Mouse (Mus musculus): Measurements from ENCODE around the gene Sdhb. TPM values are rescaled to one million over a fixed set of nuclear protein-coding genes. Genes with fewer than 3 reads are reported as not detected.

Gene Sdhb
- polyA plus RNA-seq, 1 experiment = 703 TPM

GRCm38 (mm10) chr4:140935643-140936042 is 25.4 kb upstream of the Sdhb start:
- TF ChIP-seq CTCF (conservative IDR thresholded peaks at IDR 0.05; ENCODE audit: insufficient read depth, insufficient read length, low read depth, low read length) (no peak), POLR2A (IDR thresholded peaks at IDR 0.05; ENCODE audit: low read depth, low read length) (no peak)
- DNase-seq = no peak
- Histone ChIP-seq H3K4me1 (ENCODE audit: control insufficient read depth, insufficient read depth, low read length) (no peaks in the 10 kb centered on the region), H3K27ac (ENCODE audit: insufficient read depth, low read depth, low read length) (no peak overlapping the region), H3K4me3 (ENCODE audit: insufficient read depth, low read depth, low read length) (no peak overlapping the region), H3K27me3 (replicated peaks; ENCODE audit: control insufficient read depth, insufficient read depth, low read length) (no peaks in the 10 kb centered on the region), H3K36me3 (ENCODE audit: control insufficient read depth, insufficient read depth, low read length) (no peaks in the 10 kb centered on the region)
- WGBS = 81% methylated on average over 9 of the region's 9 CpGs

- Histone ChIP-seq H3K4me3 (ENCODE audit: insufficient read depth, low read depth, low read length) (no peak overlapping the region), H3K36me3 (ENCODE audit: control insufficient read depth, insufficient read depth, low read length) (no peaks in the 10 kb centered on the region), H3K27me3 (replicated peaks; ENCODE audit: control insufficient read depth, insufficient read depth, low read length) (no peaks in the 10 kb centered on the region), H3K27ac (ENCODE audit: insufficient read depth, low read depth, low read length) (no peak overlapping the region), H3K4me1 (ENCODE audit: control insufficient read depth, insufficient read depth, low read length) (no peaks in the 10 kb centered on the region; the same call in 1 of the 2 replicates)
- 66% methylated on average over 12 of the region's 12 CpGs for WGBS
- TF ChIP-seq CTCF (conservative IDR thresholded peaks at IDR 0.05; ENCODE audit: insufficient read depth, insufficient read length, low read depth, low read length) (no peak), POLR2A (IDR thresholded peaks at IDR 0.05; ENCODE audit: low read depth, low read length) (no peak)
- DNase-seq = peak; percentile 66
Measured at GRCm38 (mm10) chr4:140944356-140944755, 16.6 kb upstream of the Sdhb start.

- TF ChIP-seq CTCF (conservative IDR thresholded peaks at IDR 0.05; ENCODE audit: insufficient read depth, insufficient read length, low read depth, low read length) (no peak), POLR2A (IDR thresholded peaks at IDR 0.05; ENCODE audit: low read depth, low read length) (no peak)
- H3K27me3 ChIP-seq (replicated peaks; ENCODE audit: control insufficient read depth, insufficient read depth, low read length) = no peaks in the 10 kb centered on the region
- H3K27ac ChIP-seq (ENCODE audit: insufficient read depth, low read depth, low read length) = no peak overlapping the region
- H3K4me1 ChIP-seq (ENCODE audit: control insufficient read depth, insufficient read depth, low read length) = no peaks in the 10 kb centered on the region; the same call in 1 of the 2 replicates
- DNase-seq = no peak
- WGBS = 79% methylated on average over 5 of the region's 5 CpGs
- no peak overlapping the region for H3K4me3 ChIP-seq (ENCODE audit: insufficient read depth, low read depth, low read length)
- H3K36me3 ChIP-seq (ENCODE audit: control insufficient read depth, insufficient read depth, low read length) = no peaks in the 10 kb centered on the region
Measured at GRCm38 (mm10) chr4:140944961-140945442, 16.0 kb upstream of the Sdhb start.

- Histone ChIP-seq H3K4me3 (ENCODE audit: insufficient read depth, low read depth, low read length) (no peak overlapping the region), H3K4me1 (ENCODE audit: control insufficient read depth, insufficient read depth, low read length) (no peaks in the 10 kb centered on the region; the same call in 1 of the 2 replicates), H3K27ac (ENCODE audit: insufficient read depth, low read depth, low read length) (no peak overlapping the region), H3K36me3 (ENCODE audit: control insufficient read depth, insufficient read depth, low read length) (no peaks in the 10 kb centered on the region), H3K27me3 (replicated peaks; ENCODE audit: control insufficient read depth, insufficient read depth, low read length) (no peaks in the 10 kb centered on the region)
- no peak for DNase-seq
- 93% methylated on average over 4 of the region's 4 CpGs for WGBS
- TF ChIP-seq CTCF (conservative IDR thresholded peaks at IDR 0.05; ENCODE audit: insufficient read depth, insufficient read length, low read depth, low read length) = no peak
- no peak for TF ChIP-seq POLR2A (IDR thresholded peaks at IDR 0.05; ENCODE audit: low read depth, low read length)
Measured at GRCm38 (mm10) chr4:140945571-140945970, 15.4 kb upstream of the Sdhb start.

- Histone ChIP-seq H3K36me3 (ENCODE audit: control insufficient read depth, insufficient read depth, low read length) (no peaks in the 10 kb centered on the region), H3K27ac (ENCODE audit: insufficient read depth, low read depth, low read length) (no peak overlapping the region), H3K4me3 (ENCODE audit: insufficient read depth, low read depth, low read length) (no peak overlapping the region), H3K4me1 (ENCODE audit: control insufficient read depth, insufficient read depth, low read length) (no peaks in the 10 kb centered on the region; the same call in 1 of the 2 replicates), H3K27me3 (replicated peaks; ENCODE audit: control insufficient read depth, insufficient read depth, low read length) (no peaks in the 10 kb centered on the region)
- WGBS = 60% methylated on average over 4 of the region's 4 CpGs
- TF ChIP-seq CTCF (conservative IDR thresholded peaks at IDR 0.05; ENCODE audit: insufficient read depth, insufficient read length, low read depth, low read length) (no peak), POLR2A (IDR thresholded peaks at IDR 0.05; ENCODE audit: low read depth, low read length) (no peak)
- no peak for DNase-seq
Measured at GRCm38 (mm10) chr4:140946048-140946447, 15.0 kb upstream of the Sdhb start.

GRCm38 (mm10) chr4:140946580-140947205 is 14.3 kb upstream of the Sdhb start:
- TF ChIP-seq POLR2A (IDR thresholded peaks at IDR 0.05; ENCODE audit: low read depth, low read length) = no peak
- TF ChIP-seq CTCF (conservative IDR thresholded peaks at IDR 0.05; ENCODE audit: insufficient read depth, insufficient read length, low read depth, low read length) = no peak
- DNase-seq = no peak
- H3K4me1 ChIP-seq (ENCODE audit: control insufficient read depth, insufficient read depth, low read length) = no peaks in the 10 kb centered on the region; the same call in 1 of the 2 replicates
- no peak overlapping the region for H3K4me3 ChIP-seq (ENCODE audit: insufficient read depth, low read depth, low read length)
- no peaks in the 10 kb centered on the region for H3K36me3 ChIP-seq (ENCODE audit: control insufficient read depth, insufficient read depth, low read length)
- H3K27ac ChIP-seq (ENCODE audit: insufficient read depth, low read depth, low read length) = no peak overlapping the region
- no peaks in the 10 kb centered on the region for H3K27me3 ChIP-seq (replicated peaks; ENCODE audit: control insufficient read depth, insufficient read depth, low read length)
- 73% methylated on average over 14 of the region's 14 CpGs for WGBS

- Histone ChIP-seq H3K27ac (ENCODE audit: insufficient read depth, low read depth, low read length) (no peak overlapping the region; the same call in 1 of the 2 replicates), H3K4me3 (ENCODE audit: insufficient read depth, low read depth, low read length) (no peak overlapping the region), H3K27me3 (replicated peaks; ENCODE audit: control insufficient read depth, insufficient read depth, low read length) (no peaks in the 10 kb centered on the region), H3K36me3 (ENCODE audit: control insufficient read depth, insufficient read depth, low read length) (no peaks in the 10 kb centered on the region), H3K4me1 (ENCODE audit: control insufficient read depth, insufficient read depth, low read length) (no peaks in the 10 kb centered on the region; the same call in 1 of the 2 replicates)
- DNase-seq = peak; percentile 24
- WGBS = 63% methylated on average over 12 of the region's 12 CpGs
- no peak for TF ChIP-seq POLR2A (IDR thresholded peaks at IDR 0.05; ENCODE audit: low read depth, low read length)
- TF ChIP-seq CTCF (conservative IDR thresholded peaks at IDR 0.05; ENCODE audit: insufficient read depth, insufficient read length, low read depth, low read length) = no peak
Measured at GRCm38 (mm10) chr4:140947487-140948440, 13.2 kb upstream of the Sdhb start.
